Mouse (Mus musculus) bone marrow macrophage, adult 2 months (primary cell): ENCODE results near the gene Znrf2.
"Not testable (repeated sequence)": the region's sequence is repeated elsewhere in the genome, so short reads cannot be mapped to it uniquely, and the experiment has no call there.

Source experiments
- CTCF ChIP-seq: IDR thresholded peaks from 2 replicates; pipeline ENCODE4 v1.5.1; 2012; ENCODE audit warnings: low read depth, mild to moderate bottlenecking, low read length, moderate library complexity
- POLR2A ChIP-seq: IDR thresholded peaks from 2 replicates; pipeline ENCODE4 v1.6.1; 2012; ENCODE audit warnings: mild to moderate bottlenecking, low read depth, low read length, borderline replicate concordance

GRCm38 (mm10) chr6:54824561-54824960, 7.8 kb downstream of the Znrf2 start:
- not testable (repeated sequence) for TF ChIP-seq CTCF, POLR2A
